Mouse (Mus musculus) kidney, embryonic 15.5 days (tissue): ENCODE results near the gene Krt35. TPM values are rescaled to one million over a fixed set of nuclear protein-coding genes. Genes with fewer than 3 reads are reported as not detected.

Source experiments
- ATAC-seq: fragments of 200-750 bp; cut with Nextera tagmentation; replicated peaks from 2 replicates; pipeline ENCODE4 v1.8.0; 2017; ENCODE audit warnings: moderate TSS enrichment; ENCODE audit not compliant: low FRiP score
- H3K27ac ChIP-seq: fragments of 300-500 bp; sonication (generic); 2 replicates; pipeline ENCODE4 v1.5.1; 2015; ENCODE audit warnings: mild to moderate bottlenecking, inconsistent platforms
- H3K27me3 ChIP-seq: fragments of 300-500 bp; sonication (generic); 2 replicates; pipeline ENCODE4 v1.6.1; 2015; ENCODE audit warnings: inconsistent platforms
- H3K36me3 ChIP-seq: fragments of 300-500 bp; sonication (generic); 2 replicates; pipeline ENCODE4 v1.6.1; 2015; ENCODE audit warnings: inconsistent platforms
- H3K4me1 ChIP-seq: fragments of 300-500 bp; sonication (generic); 2 replicates; pipeline ENCODE4 v1.6.1; 2015; ENCODE audit warnings: inconsistent platforms
- H3K4me2 ChIP-seq: fragments of 300-500 bp; sonication (generic); 2 replicates; pipeline ENCODE4 v1.6.1; 2015; ENCODE audit warnings: moderate library complexity, mild to moderate bottlenecking, inconsistent platforms
- H3K4me3 ChIP-seq: fragments of 300-500 bp; sonication (generic); replicated peaks from 2 replicates; pipeline ENCODE4 v1.5.1; 2015; ENCODE audit warnings: mild to moderate bottlenecking, inconsistent platforms
- H3K9ac ChIP-seq: fragments of 300-500 bp; sonication (generic); 2 replicates; pipeline ENCODE4 v1.6.1; 2015; ENCODE audit warnings: mild to moderate bottlenecking, inconsistent platforms
- H3K9me3 ChIP-seq: fragments of 300-500 bp; sonication (generic); replicated peaks from 2 replicates; pipeline ENCODE4 v1.6.1; 2016; ENCODE audit warnings: inconsistent platforms
- WGBS: fragments of 180-500 bp; shearing (Covaris S2); methylation state at CpG from one replicate; pipeline ENCODE4 v1.1.7; 2015; ENCODE audit warnings: mixed read lengths; 5-methylcytosine and 5-hydroxymethylcytosine counted together
- polyA plus RNA-seq: library from polyadenylated mRNA; unstranded; fragments of >200 nt; fragmentation: Nextera tagmentation; extraction: Ambion mirVana; gene quantifications from 2 replicates; pipeline ENCODE4 v1.2.1, GENCODE M21; 2015

Krt35 gene
- polyA plus RNA-seq, 1 experiment from 2014 or later: not detected

GRCm38 (mm10) chr11:100112935-100113741 is 17.1 kb upstream of the Krt35 start:
- no peaks in the 10 kb centered on the region for H3K27me3 ChIP-seq
- no peak overlapping the region for H3K27ac ChIP-seq
- ATAC-seq: 0 out of 2 replicates have a peak, but pooled peaks have one; percentile 29
- H3K4me2 ChIP-seq: no peak overlapping the region
- no peaks in the 10 kb centered on the region for H3K9me3 ChIP-seq
- WGBS: 69% methylated on average over 11 of the region's 11 CpGs
- H3K4me3 ChIP-seq: no peak overlapping the region
- H3K4me1 ChIP-seq: no peaks in the 10 kb centered on the region
- H3K36me3 ChIP-seq: no peaks in the 10 kb centered on the region
- no peak overlapping the region for H3K9ac ChIP-seq

GRCm38 (mm10) chr11:100105576-100106122 is 9.6 kb upstream of the Krt35 start, which contains the start of gene Krt36:
Krt36 (minus strand) TSS chr11:100105626.
- 65% methylated on average over 6 of the region's 6 CpGs for WGBS
- H3K9me3 ChIP-seq: no peaks in the 10 kb centered on the region

DNA sequence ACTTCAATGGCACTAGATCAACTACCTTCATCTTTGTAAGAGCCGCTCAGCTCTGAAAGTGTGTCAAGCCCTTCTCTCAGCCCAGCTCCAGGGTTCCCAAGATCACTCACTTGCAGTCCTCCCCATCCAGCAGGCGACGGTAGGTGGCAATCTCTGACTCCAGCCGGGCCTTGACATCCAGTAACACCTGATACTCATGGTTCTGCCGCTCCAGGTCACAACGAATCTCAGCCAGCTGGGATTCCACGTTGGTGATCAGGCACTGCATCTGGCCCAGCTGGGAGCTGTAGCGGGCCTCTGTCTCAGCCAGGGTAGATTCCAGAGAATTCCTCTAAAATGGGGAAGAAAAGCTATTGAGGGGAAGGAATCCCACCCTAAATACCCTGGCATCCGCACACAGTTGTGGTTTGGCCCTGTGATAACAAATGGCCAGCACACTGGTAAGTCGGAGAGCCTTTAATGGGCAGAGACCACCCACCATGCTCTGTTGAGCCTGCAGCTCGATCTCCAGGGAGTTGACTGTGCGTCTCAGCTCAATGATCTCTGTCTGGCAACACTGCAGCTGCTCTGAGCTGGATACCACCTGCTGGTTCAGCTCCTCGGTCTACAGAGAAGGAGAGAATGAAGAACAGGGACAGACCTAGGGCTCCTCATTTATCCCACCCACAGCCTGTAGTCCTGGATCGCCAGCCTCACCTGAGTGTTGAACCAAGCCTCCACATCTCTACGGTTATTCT is 6.8 kb upstream of the Krt35 start:
- Histone ChIP-seq H3K27me3 (no peaks in the 10 kb centered on the region), H3K36me3 (no peaks in the 10 kb centered on the region), H3K4me3 (no peak overlapping the region), H3K9ac (no peak overlapping the region), H3K4me2 (no peak overlapping the region), H3K4me1 (peaks cover 27% of the 10 kb centered on the region), H3K27ac (peak overlapping the region; percentile 79), H3K9me3 (no peaks in the 10 kb centered on the region)
- ATAC-seq: peak; percentile 84
- WGBS: 39% methylated on average over 15 of the region's 15 CpGs

More at GRCm38 (mm10) chr11:100105576-100106122, 9.6 kb upstream of the Krt35 start, which contains the start of gene Krt36:
- Histone ChIP-seq H3K36me3 (no peaks in the 10 kb centered on the region), H3K4me3 (no peak within 1 kb of the TSS), H3K27me3 (no peaks in the 10 kb centered on the region), H3K27ac (no peak within 1 kb of the TSS), H3K4me1 (peaks cover 15% of the 10 kb centered on the region), H3K4me2 (no peak within 1 kb of the TSS), H3K9ac (no peak within 1 kb of the TSS)
- no peak for ATAC-seq

- Histone ChIP-seq H3K4me2 (no peak overlapping the region), H3K27me3 (peaks cover 3% of the 10 kb centered on the region; the same call in 1 of the 2 replicates), H3K9me3 (no peaks in the 10 kb centered on the region), H3K4me1 (peaks cover 34% of the 10 kb centered on the region), H3K36me3 (no peaks in the 10 kb centered on the region), H3K27ac (no peak overlapping the region), H3K9ac (no peak overlapping the region), H3K4me3 (no peak overlapping the region)
- WGBS: 89% methylated on average over 4 of the region's 4 CpGs
- ATAC-seq: no peak
Observed at GRCm38 (mm10) chr11:100100391-100100790, 4.3 kb upstream of the Krt35 start.

DNA sequence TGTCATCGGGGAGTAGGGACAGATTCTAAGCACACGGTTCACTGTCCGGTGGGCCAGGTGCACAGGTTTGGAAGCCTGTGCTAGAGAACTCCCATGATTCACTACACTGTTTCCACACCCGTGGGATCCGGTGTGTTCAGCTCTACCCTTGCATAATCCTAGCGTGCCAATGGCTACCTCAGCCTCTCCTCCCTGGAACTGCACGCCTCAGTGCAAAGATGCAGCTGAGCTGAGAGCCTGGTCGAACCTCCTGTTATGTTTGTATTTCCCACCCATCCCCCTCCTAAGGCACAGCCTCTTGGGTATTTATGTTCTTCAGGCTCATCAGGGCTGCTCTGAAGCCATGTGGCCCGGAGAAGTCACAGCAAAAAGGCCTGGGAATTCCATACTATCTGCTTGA is 1.8 kb upstream of the Krt35 start:
- Histone ChIP-seq H3K4me3 (no peak overlapping the region), H3K4me2 (0 out of 2 replicates have a peak overlapping the region, but pooled peaks have one; percentile 12), H3K4me1 (peaks cover 27% of the 10 kb centered on the region), H3K27me3 (peaks cover 3% of the 10 kb centered on the region; the same call in 1 of the 2 replicates), H3K36me3 (no peaks in the 10 kb centered on the region), H3K9me3 (no peaks in the 10 kb centered on the region), H3K9ac (no peak overlapping the region), H3K27ac (peak overlapping the region; percentile 66)
- ATAC-seq: peak; percentile 82
- WGBS: 34% methylated on average over 9 of the region's 9 CpGs

GRCm38 (mm10) chr11:100088378-100089025 is 7.5 kb downstream of the Krt35 start:
- no peaks in the 10 kb centered on the region for H3K27me3 ChIP-seq
- no peak overlapping the region for H3K27ac ChIP-seq
- no peaks in the 10 kb centered on the region for H3K9me3 ChIP-seq
- no peak overlapping the region for H3K4me2 ChIP-seq
- H3K36me3 ChIP-seq: no peaks in the 10 kb centered on the region
- no peak for ATAC-seq
- H3K4me3 ChIP-seq: no peak overlapping the region
- WGBS: 60% methylated on average over 7 of the region's 7 CpGs
- H3K9ac ChIP-seq: no peak overlapping the region
- no peaks in the 10 kb centered on the region for H3K4me1 ChIP-seq

- Histone ChIP-seq H3K4me3 (no peak within 1 kb of the TSS), H3K4me2 (no peak within 1 kb of the TSS), H3K9ac (no peak within 1 kb of the TSS), H3K27ac (no peak within 1 kb of the TSS), H3K4me1 (no peaks in the 10 kb centered on the region), H3K27me3 (no peaks in the 10 kb centered on the region), H3K36me3 (no peaks in the 10 kb centered on the region), H3K9me3 (no peaks in the 10 kb centered on the region)
- WGBS: 95% methylated on average over 10 of the region's 10 CpGs
- ATAC-seq: no peak
Observed at GRCm38 (mm10) chr11:100087861-100088260, 8.2 kb downstream of the Krt35 start, which contains the start of gene Krt32. Krt32 (minus strand) TSS chr11:100088226.

DNA sequence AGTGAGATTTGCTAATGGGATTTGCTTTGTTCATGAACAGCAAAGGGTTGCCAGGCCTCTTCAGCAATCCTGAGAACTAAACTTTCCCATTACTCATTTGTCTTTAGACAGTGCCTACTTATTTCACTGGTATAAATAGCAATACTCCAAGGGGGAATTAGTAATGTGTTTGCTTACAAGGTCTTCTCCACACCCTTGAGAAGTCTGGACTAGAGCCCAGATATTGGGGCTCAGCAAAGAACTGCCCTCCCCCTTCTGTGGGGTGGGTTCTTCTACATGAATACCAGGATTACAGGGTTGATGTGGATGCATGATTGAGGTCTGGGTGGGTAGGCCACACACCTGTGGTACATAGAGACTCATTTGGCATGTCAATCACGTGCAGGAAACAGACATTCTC is 22.2 kb downstream of the Krt35 start:
- 59% methylated on average over 1 of the region's 1 CpGs for WGBS
- Histone ChIP-seq H3K4me2 (no peak overlapping the region), H3K9ac (no peak overlapping the region), H3K27ac (no peak overlapping the region), H3K9me3 (no peaks in the 10 kb centered on the region), H3K4me1 (no peaks in the 10 kb centered on the region), H3K4me3 (no peak overlapping the region), H3K27me3 (no peaks in the 10 kb centered on the region), H3K36me3 (no peaks in the 10 kb centered on the region)
- no peak for ATAC-seq

DNA sequence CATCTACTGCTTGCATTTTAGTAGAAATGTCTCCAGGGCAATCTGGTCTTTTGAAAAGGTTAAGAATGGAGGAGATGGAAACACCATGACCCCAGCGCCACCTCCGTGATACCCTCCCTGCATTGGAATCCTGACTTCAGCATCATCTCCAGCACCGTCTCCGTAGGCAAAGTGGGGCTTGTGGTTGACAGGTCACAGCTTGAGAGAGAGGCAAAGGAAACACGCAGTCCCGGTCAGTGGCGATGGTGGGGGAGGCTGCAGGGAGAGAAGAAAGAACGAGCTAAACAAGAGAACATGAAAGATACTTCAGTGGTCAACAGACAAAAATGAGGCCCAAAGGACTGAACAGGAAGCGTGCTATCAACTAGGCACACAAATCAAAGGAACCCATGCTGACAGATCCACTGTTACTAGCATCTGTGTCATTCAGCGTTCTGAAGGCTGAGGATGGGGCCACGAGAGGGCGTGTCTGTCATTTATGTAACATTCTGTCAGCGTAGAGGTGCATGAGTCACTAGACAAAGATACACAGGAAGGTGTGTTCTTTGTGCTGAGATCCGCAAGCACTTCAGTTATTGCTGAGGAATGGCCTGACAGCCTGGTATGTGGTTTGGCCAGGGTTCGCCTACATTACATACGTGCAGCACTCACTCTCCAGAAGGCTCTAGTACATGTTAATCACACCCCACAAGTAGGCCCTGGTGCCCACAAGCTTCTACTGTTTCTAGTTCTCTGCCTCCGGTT is 28.6 kb downstream of the Krt35 start:
- H3K4me1 ChIP-seq: peaks cover 5% of the 10 kb centered on the region; the same call in 1 of the 2 replicates
- H3K9ac ChIP-seq: no peak overlapping the region
- no peak for ATAC-seq
- no peaks in the 10 kb centered on the region for H3K36me3 ChIP-seq
- no peak overlapping the region for H3K4me3 ChIP-seq
- H3K27me3 ChIP-seq: no peaks in the 10 kb centered on the region
- no peak overlapping the region for H3K4me2 ChIP-seq
- 63% methylated on average over 17 of the region's 17 CpGs for WGBS
- H3K9me3 ChIP-seq: no peaks in the 10 kb centered on the region
- H3K27ac ChIP-seq: no peak overlapping the region

GRCm38 (mm10) chr11:100066236-100067010 is 29.6 kb downstream of the Krt35 start:
- no peaks in the 10 kb centered on the region for H3K27me3 ChIP-seq
- ATAC-seq: no peak
- no peak overlapping the region for H3K4me2 ChIP-seq
- 77% methylated on average over 12 of the region's 12 CpGs for WGBS
- no peak overlapping the region for H3K4me3 ChIP-seq
- H3K9me3 ChIP-seq: no peaks in the 10 kb centered on the region
- H3K36me3 ChIP-seq: no peaks in the 10 kb centered on the region
- H3K4me1 ChIP-seq: peaks cover 5% of the 10 kb centered on the region; the same call in 1 of the 2 replicates
- no peak overlapping the region for H3K9ac ChIP-seq
- no peak overlapping the region for H3K27ac ChIP-seq
